In the genomic region with DNA sequence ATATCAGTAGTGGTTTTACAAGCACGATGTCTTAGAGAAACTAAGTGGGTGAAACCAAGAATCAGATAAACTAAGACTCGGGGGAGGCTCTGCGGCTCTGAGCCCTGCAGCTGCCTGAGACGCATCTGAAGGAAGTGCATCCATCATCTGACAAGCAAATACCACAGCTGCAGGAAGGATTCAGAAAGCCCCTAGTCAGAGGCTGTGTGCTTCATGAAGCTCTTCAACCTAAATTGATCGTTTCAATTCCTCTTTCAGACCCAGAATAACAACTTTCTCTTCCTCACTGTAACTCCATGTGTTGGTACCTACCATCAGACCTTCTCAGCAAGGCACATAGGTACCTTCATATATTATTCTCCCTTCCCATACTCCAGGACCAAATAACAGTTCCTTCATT, we compare ENCODE assay signal across 18 mouse cellular contexts. TPM values are rescaled to one million over a fixed set of nuclear protein-coding genes. Genes with fewer than 3 reads are reported as not detected.
DNase-seq lines count a peak whose midpoint lies in the region; ATAC-seq and TF ChIP-seq lines count a peak whose summit lies in the region.
"Had no signal": no experiment of that assay in that cellular context is flagged by ENCODE, and none has a peak within 500 bp of the region (broad histone marks: within the 10 kb centered on the region; RNA-seq: fewer than 3 reads in every experiment).

No protein-coding gene starts in this region.

- no peak for TF ChIP-seq POLR2A in spleen, adult 2 months (IDR thresholded peaks at IDR 0.05; ENCODE audit: low read depth, low read length)

- peak overlapping the region; percentile 46; the same call in 1 of the 2 replicates for H3K27ac ChIP-seq in spleen, adult 2 months (ENCODE audit: insufficient read depth, low read length)
- H3K27ac ChIP-seq in forebrain, postnatal 0 days (ENCODE audit: low read depth, low read length), result no peak overlapping the region
- no peak overlapping the region for H3K27ac ChIP-seq in intestine, postnatal 0 days (ENCODE audit: low read depth, low read length)
- H3K27ac ChIP-seq: liver, embryonic 15.5 days; midbrain, embryonic 12.5 days; neural tube, embryonic 13.5 days had no signal

- no peaks in the 10 kb centered on the region for H3K9me3 ChIP-seq in forebrain, postnatal 0 days (ENCODE audit: low read length)
- no peaks in the 10 kb centered on the region for H3K9me3 ChIP-seq in intestine, postnatal 0 days (ENCODE audit: control insufficient read depth)
- H3K9me3 ChIP-seq: heart, embryonic 12.5 days; liver, embryonic 15.5 days; midbrain, embryonic 12.5 days; neural tube, embryonic 13.5 days had no signal

- peak; percentile 14 for DNase-seq in 416B (ENCODE audit: low read depth)
- peak; percentile 93 for DNase-seq in A20 (ENCODE audit: low read depth, low spot score)
- peak; percentile 68 to 88 for DNase-seq in spleen, adult 2 months (ENCODE audit: low read depth in 1 of 2, low spot score in 2 of 2)
- DNase-seq in forebrain, postnatal 0 days, result no peak
- DNase-seq in frontal cortex, postnatal 36 days (ENCODE audit: low spot score in 2 of 2), result no peak
- no peak for DNase-seq in Muller cell, postnatal 12 days (ENCODE audit: inconsistent ontology term)
- DNase-seq: adrenal gland, postnatal 10 days; cerebellum, postnatal 36 days; left cerebral cortex, postnatal 4 days; right cerebral cortex, adult 18-20 months had no signal

- TF ChIP-seq CTCF in spleen, adult 2 months (IDR thresholded peaks at IDR 0.05; ENCODE audit: extremely low read depth, insufficient read depth, insufficient read length, insufficient replicate concordance), result no peak
- TF ChIP-seq CTCF in forebrain, postnatal 0 days (IDR thresholded peaks at IDR 0.05; ENCODE audit: low read depth), result no peak
- TF ChIP-seq CTCF in intestine, postnatal 0 days (IDR thresholded peaks at IDR 0.05; ENCODE audit: low read depth), result no peak

- peak; percentile 55 to 83 for ATAC-seq in hematopoietic stem cell, adult 5-6 weeks (replicated peaks in 1 of 2; ENCODE audit: insufficient read depth in 1 of 2, low FRiP score in 2 of 2, low TSS enrichment in 1 of 2, low read depth in 1 of 2, poor library complexity in 2 of 2, severe bottlenecking in 2 of 2)
- no peak for ATAC-seq in forebrain, postnatal 0 days
- no peak for ATAC-seq in intestine, postnatal 0 days
- ATAC-seq: hindbrain, embryonic 16.5 days had no signal

- peaks cover 15% of the 10 kb centered on the region for H3K4me1 ChIP-seq in spleen, adult 2 months (ENCODE audit: control insufficient read depth, insufficient read depth, insufficient read length)
- peaks cover 9% of the 10 kb centered on the region; the same call in 1 of the 2 replicates for H3K4me1 ChIP-seq in forebrain, postnatal 0 days (ENCODE audit: insufficient read depth)
- H3K4me1 ChIP-seq in intestine, postnatal 0 days (replicated peaks; ENCODE audit: control insufficient read depth, insufficient read depth, low read length), result no peaks in the 10 kb centered on the region
- H3K4me1 ChIP-seq: liver, embryonic 15.5 days; neural tube, embryonic 13.5 days had no signal

- no peak overlapping the region for H3K4me2 ChIP-seq in forebrain, postnatal 0 days (ENCODE audit: low read depth)
- H3K4me2 ChIP-seq in intestine, postnatal 0 days (replicated peaks; ENCODE audit: low read depth), result no peak overlapping the region
- H3K4me2 ChIP-seq: heart, embryonic 12.5 days; liver, embryonic 15.5 days; midbrain, embryonic 12.5 days; neural tube, embryonic 13.5 days had no signal

- H3K9ac ChIP-seq in forebrain, postnatal 0 days, result no peak overlapping the region
- no peak overlapping the region for H3K9ac ChIP-seq in intestine, postnatal 0 days (ENCODE audit: low read depth, low read length)
- H3K9ac ChIP-seq: heart, embryonic 12.5 days; liver, embryonic 15.5 days; midbrain, embryonic 12.5 days; neural tube, embryonic 13.5 days had no signal

- no peaks in the 10 kb centered on the region for H3K27me3 ChIP-seq in spleen, adult 2 months (ENCODE audit: control insufficient read depth, insufficient read depth, low read length)
- no peaks in the 10 kb centered on the region for H3K27me3 ChIP-seq in forebrain, postnatal 0 days (ENCODE audit: insufficient read depth, low read length)
- no peaks in the 10 kb centered on the region for H3K27me3 ChIP-seq in intestine, postnatal 0 days (replicated peaks; ENCODE audit: control insufficient read depth, insufficient read depth, low read length)
- H3K27me3 ChIP-seq: heart, embryonic 12.5 days; liver, embryonic 15.5 days; midbrain, embryonic 12.5 days; neural tube, embryonic 13.5 days had no signal

- WGBS in spleen, adult 2 months, result 0% methylated on average over 5 of the region's 5 CpGs
- 68% methylated on average over 5 of the region's 5 CpGs for WGBS in forebrain, postnatal 0 days
- WGBS in intestine, postnatal 0 days, result 13% methylated on average over 5 of the region's 5 CpGs

- H3K36me3 ChIP-seq in spleen, adult 2 months (ENCODE audit: control insufficient read depth, insufficient read depth, low read length), result no peaks in the 10 kb centered on the region
- no peaks in the 10 kb centered on the region for H3K36me3 ChIP-seq in forebrain, postnatal 0 days (ENCODE audit: insufficient read depth)
- no peaks in the 10 kb centered on the region for H3K36me3 ChIP-seq in intestine, postnatal 0 days (ENCODE audit: control insufficient read depth, insufficient read depth)
- H3K36me3 ChIP-seq: heart, embryonic 12.5 days; liver, embryonic 15.5 days; midbrain, embryonic 12.5 days; neural tube, embryonic 13.5 days had no signal

- no peak overlapping the region for H3K4me3 ChIP-seq in spleen, adult 2 months (ENCODE audit: extremely low read depth, insufficient read depth, insufficient read length)
- H3K4me3 ChIP-seq in forebrain, postnatal 0 days (ENCODE audit: low read depth, low read length), result no peak overlapping the region
- H3K4me3 ChIP-seq in intestine, postnatal 0 days (ENCODE audit: low read depth, low read length), result no peak overlapping the region
- H3K4me3 ChIP-seq: heart, embryonic 12.5 days; liver, embryonic 15.5 days; midbrain, embryonic 12.5 days; neural tube, embryonic 13.5 days had no signal

RNA-seq across cellular contexts. Expression of a gene that starts 6.5 kb away (rescaled TPM):
- total RNA-seq in hematopoietic stem cell, adult 5-6 weeks (2017), result 24.4 and 24.5 TPM in 2 replicates
- 8.7 and 8.9 TPM in 2 replicates for polyA plus RNA-seq in spleen, adult 2 months (2012; rRNA removed)
- 6.1 and 9.2 TPM in 2 replicates for total RNA-seq in forebrain, postnatal 0 days (2014; rRNA removed)
- polyA plus RNA-seq in forebrain, postnatal 0 days (2015; fragmentation: Nextera tagmentation; extraction: Ambion mirVana), result 11.8 and 13.6 TPM in 2 replicates
- polyA plus RNA-seq in intestine, postnatal 0 days (2015; fragmentation: Nextera tagmentation; extraction: Ambion mirVana), result 51.9 and 60.9 TPM in 2 replicates

RNA-seq across cellular contexts. Expression of a gene that starts 50.1 kb away (rescaled TPM):
- total RNA-seq in hematopoietic stem cell, adult 5-6 weeks (2017), result not detected in 2 replicates
- not detected in 2 replicates for polyA plus RNA-seq in spleen, adult 2 months (2012; rRNA removed)
- total RNA-seq in forebrain, postnatal 0 days (2014; rRNA removed), result 0.14 and 0.31 TPM in 2 replicates
- polyA plus RNA-seq in forebrain, postnatal 0 days (2015; fragmentation: Nextera tagmentation; extraction: Ambion mirVana), result 1.4 and 1.6 TPM in 2 replicates
- polyA plus RNA-seq in intestine, postnatal 0 days (2015; fragmentation: Nextera tagmentation; extraction: Ambion mirVana), result 0.68 and 1.0 TPM in 2 replicates
- polyA plus RNA-seq: liver, embryonic 15.5 days; midbrain, embryonic 12.5 days had no signal

RNA-seq across cellular contexts. Expression of a gene that starts 56.2 kb away (rescaled TPM):
- total RNA-seq in hematopoietic stem cell, adult 5-6 weeks (2017), result not detected in 2 replicates
- not detected in 2 replicates for polyA plus RNA-seq in spleen, adult 2 months (2012; rRNA removed)
- 0.15 TPM in 1 of 2 replicates, not detected in the other for total RNA-seq in forebrain, postnatal 0 days (2014; rRNA removed)
- not detected in 2 replicates for polyA plus RNA-seq in forebrain, postnatal 0 days (2015; fragmentation: Nextera tagmentation; extraction: Ambion mirVana)
- polyA plus RNA-seq in intestine, postnatal 0 days (2015; fragmentation: Nextera tagmentation; extraction: Ambion mirVana), result 1.3 and 1.6 TPM in 2 replicates
- total RNA-seq: left cerebral cortex, postnatal 4 days had no signal
- polyA plus RNA-seq: frontal cortex, adult 2 months; heart, embryonic 12.5 days; hindbrain, embryonic 16.5 days; liver, embryonic 15.5 days; midbrain, embryonic 12.5 days; neural tube, embryonic 13.5 days had no signal

Comparison
In these comparisons a context has a peak if more than half of its experiments do, and no peak if none do; other contexts are left out.
1. DNase-seq: peak in 416B (single experiment), A20 (single experiment) and spleen, adult 2 months (2 of 2); none in forebrain, postnatal 0 days (single experiment), frontal cortex, postnatal 36 days (0 of 2) and Muller cell, postnatal 12 days (single experiment).
2. ATAC-seq: peak in hematopoietic stem cell, adult 5-6 weeks (2 of 2); none in forebrain, postnatal 0 days (single experiment) and intestine, postnatal 0 days (single experiment).